Mouse (Mus musculus): ENCODE data around the gene Map3k1.

GRCm38 (mm10) chr13:111817773-111818172 lies 9.0 kb upstream of the Map3k1 start:
- TF ChIP-seq CTCF (IDR thresholded peaks at IDR 0.05; ENCODE audit: low read depth, low read length) (no peak), GATA1 (IDR thresholded peaks at IDR 0.05; ENCODE audit: borderline replicate concordance, low read length) (no peak), TAL1 (conservative IDR thresholded peaks at IDR 0.05; ENCODE audit: low read depth, low read length) (no peak), POLR2AphosphoS5 (IDR thresholded peaks at IDR 0.05; ENCODE audit: insufficient replicate concordance, low read depth, low read length) (no peak)

Measured in G1E (cell line).